Mouse (Mus musculus): Measurements from ENCODE around the gene Plekha4. TPM values are rescaled to one million over a fixed set of nuclear protein-coding genes. Genes with fewer than 3 reads are reported as not detected.

The Plekha4 gene
- polyA plus RNA-seq, 2 experiments from 2014 or later = 0.79 TPM; not detected in 1

DNA sequence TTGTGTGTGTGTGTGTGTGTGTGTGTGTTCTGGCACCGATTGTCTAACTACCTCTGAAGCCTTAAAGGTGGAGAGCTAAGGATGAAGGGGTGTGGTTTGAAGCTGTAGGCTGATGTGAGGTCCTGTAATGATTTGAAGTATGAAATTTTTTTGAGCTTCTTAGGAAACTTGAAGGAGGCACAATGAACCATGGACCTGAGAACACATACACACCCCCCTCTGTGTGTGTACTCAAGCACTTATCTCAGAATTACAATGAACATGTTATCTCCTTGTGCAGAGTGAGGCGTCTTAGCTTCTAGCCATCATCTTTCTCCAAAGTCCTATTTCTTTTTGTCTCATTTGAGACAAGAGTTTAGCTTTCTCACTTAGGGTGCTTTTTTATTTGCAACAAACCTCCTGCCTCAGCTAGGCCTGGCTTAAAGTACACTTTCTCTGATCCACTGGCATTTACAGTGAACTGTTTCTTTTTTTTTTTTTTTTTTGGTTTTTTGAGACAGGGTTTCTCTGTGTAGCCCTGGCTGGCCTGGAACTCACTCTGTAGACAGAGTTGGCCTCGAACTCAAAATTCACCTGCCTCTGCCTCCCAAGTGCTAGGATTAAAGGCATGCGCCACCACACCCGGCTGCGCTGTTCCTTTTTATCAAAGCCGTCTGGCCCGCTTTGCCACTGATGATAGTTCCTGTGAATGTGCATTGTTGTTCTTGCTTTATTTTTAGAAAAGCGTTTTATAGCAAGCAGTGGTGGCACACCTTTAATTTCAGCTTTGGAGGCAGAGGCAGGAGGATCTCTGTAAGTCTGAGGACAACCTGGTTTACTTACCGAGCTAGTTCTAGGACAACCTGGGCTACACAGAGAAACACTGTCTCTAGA is 42.7 kb downstream of the Plekha4 start:
- peak; percentile 4 for ATAC-seq

DNA sequence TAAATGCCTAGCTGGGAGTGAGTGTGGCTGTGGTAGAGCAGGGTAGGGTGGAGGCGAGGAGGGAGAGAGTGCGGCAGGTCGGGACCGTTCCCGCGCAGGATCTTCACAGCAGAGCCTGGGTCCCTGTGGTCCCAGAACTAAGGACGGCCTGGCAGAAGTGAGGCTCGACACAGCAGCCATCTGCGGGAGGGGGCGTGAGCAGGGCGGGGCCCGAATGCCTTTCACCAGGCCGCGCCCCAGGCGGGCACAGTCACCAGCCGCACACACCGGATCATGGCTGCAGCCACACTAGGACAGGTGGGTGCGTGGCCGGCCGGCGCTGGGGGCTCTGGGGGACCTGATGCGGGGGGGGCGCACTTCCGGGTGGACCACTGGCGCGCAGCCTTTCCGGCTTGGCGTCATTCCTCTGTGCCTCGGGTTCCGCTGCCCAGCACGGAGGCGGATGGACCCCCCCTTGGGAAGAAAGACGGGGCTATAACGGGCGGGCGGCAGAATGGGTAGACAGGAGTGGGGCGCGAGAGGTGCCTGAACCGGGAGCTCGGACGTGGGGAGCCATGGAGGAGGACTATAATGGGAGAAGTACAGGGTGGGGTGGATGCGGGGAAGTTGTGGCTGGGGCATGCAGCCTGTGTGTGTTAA is 44.1 kb downstream of the Plekha4 start, which contains the start of gene Bcat2:
TSS of gene Bcat2 (plus strand) at position 51 of the 639 bp plus-strand sequence.
- peak; percentile 51 for ATAC-seq

DNA sequence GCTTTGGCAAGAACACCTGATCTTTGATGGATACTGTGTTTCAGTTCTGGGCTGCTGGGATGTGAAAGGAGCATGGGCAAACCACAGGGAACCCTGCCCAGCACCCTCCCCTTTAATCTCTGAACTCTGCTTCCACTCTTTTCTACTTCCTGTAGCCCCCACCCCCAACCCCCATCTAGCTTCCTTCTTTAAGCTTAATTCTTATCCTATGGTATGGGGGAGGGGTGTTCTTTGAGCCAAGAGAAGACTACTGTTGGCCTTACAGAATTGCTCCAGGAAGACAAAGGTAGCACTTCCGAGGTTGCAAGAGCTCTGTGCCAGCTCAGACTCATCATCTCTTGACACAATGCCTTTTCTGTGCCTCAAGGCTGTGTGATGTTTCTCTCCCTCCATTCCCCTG is 45.8 kb downstream of the Plekha4 start:
- no peak for ATAC-seq

DNA sequence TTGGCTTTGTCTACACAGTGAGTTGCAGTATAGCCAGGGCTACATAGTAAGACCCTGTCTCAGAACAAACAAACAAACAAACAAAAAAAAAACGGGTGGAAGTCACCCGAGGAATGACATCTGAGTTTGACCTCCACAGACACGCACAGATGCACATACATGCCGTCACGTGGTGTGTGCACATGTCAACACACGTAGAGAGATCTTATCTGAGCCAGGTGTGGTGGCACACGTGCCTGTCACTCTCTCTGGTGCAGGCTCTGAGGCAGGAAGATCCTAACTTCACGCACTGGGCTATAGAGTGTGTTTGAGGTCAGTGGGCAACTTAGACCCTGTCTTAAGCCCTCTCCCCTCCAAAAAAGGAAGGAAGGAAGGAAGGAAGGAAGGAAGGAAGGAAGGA is 47.8 kb downstream of the Plekha4 start:
- no peak for ATAC-seq

DNA sequence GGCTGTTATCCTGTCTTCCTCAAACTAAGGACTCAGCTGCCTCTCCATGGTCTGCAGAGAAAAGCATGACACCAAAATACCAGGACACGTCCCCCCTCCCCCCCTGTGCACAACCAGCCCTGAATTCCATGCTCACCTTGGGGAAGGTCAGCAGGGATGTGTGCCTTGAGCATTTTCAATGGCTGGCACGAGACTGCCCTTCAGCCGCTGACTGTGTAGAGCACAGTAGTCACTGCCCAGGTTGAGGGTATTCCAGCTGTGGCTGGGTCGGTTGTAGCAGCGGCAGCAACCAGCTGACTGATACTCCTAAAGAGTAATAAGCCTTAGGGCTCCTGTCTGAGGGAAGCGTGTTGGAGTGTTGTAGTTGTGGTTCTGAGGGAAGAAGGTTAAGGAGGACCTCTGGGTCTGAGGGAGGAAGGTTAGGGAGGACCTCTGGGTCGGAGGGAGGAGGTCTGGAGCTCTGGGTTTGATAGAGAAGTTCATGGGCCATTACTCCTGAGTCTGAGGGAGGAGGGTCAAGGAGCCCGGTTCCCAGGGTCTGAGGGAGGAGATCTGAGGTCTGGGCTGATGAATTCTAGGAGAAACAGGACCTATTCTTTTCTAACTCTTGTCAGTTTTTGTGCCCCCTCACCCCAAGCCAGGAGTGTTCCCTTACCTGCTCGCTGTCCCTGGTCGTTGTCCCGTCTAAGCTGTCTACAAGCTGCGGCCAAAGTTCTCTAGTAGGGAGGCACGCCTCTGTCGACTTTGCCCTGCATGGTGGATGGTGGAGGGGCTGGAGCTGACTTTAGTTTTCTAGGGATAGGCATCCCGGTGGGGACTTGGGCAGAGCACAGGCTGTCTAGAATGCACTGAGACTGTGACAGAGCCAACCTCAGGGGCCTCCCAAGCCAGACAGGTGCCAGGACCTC is 48.6 kb downstream of the Plekha4 start:
- no peak for ATAC-seq

DNA sequence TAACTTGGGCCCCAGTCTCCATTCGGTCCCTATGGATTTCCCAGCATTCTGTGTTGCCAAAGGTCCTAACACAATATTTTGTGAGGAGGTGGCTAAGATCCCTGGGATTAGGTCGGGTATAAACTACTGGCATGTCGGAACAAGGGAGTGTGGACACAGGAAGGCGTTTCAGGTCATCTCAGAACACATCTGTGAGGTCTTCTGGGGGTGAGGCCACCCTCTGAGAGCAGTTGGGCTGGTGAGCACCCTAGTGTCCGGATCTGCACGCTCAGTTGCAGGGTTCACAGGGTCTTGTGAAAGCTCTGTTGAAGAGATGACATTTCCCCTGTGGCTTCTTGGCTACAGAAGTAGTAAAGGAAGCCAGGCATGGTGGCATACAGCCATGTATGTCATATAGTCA is 59.8 kb downstream of the Plekha4 start:
- ATAC-seq = no peak

DNA sequence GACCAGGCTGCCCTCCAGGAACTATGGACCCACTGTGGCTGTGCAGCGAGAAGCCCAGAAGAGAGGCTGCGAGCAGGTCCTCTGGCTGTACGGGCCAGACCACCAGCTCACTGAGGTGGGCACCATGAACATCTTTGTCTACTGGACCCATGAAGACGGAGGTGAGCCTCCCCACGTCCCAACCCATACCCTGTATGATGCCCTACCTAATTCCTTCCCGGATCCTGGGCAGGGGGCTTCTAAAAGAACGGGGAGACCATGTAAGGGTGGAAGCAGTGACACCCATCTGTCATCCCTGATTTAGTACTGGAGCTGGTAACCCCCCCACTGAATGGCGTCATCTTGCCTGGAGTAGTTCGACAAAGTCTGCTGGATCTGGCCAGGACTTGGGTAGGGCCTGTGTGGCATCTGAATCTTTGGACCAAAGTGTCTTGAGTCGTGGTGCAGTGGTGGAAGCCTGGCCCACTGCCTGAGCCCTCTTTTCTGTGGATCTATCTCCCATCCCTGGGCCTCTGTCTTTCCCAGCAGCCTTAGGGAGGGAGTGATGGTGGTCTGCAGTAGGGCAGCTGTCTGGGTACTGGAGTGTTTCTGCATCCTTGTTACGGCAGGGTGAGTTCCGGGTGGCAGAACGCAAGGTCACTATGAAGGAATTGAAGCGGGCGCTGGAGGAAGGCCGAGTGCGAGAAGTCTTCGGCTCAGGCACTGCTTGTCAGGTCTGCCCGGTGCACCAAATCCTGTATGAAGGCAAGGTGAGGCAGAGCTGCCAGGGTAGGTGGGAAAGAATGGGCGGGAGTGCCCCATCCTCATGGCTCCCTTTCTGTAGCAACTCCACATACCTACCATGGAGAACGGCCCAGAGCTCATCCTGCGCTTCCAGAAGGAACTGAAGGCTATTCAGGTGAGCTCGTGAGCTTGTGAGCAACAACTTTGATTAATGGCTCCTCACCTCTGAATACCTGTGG is 61.8 kb downstream of the Plekha4 start:
- ATAC-seq = no peak

DNA sequence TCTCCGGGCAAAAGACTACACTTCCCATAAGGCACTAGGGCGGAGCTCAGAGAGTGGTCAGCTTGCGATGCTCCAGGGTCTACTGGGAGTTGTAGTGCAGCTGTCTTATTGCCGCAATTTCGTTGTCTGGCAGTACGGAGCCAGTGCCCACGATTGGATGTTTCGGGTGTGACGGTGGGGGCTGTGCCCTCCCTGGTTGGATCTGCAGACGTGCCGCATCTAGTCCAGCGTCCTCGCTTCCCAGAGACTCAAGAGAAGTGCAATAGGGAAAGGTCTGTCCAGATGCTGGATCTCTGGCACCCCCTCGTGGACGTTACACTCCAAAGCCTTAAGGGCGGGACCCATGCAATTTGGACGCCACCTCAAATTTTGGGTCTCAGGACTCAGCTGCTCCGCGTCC is 63.0 kb downstream of the Plekha4 start:
- ATAC-seq = peak; percentile 45

DNA sequence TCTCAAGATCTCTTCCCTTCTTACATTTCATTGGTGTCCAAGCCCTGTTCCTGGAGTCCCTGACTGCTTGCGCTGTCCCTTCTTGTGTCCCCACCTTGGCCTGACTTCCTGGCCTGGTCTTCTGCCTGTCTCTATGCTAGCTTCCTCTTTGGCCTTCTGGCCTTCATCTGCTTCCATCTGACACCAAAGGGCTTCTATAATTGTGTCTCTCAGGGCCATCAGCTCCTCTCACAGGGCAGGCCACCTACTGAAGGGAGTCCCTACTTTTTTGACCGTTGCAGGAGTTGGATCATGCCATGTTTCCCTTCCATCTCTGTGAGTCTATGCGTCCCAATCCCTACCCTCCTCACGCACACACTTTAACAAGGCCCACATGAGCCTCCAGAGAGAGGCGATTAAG is 63.8 kb downstream of the Plekha4 start:
- ATAC-seq = no peak

DNA sequence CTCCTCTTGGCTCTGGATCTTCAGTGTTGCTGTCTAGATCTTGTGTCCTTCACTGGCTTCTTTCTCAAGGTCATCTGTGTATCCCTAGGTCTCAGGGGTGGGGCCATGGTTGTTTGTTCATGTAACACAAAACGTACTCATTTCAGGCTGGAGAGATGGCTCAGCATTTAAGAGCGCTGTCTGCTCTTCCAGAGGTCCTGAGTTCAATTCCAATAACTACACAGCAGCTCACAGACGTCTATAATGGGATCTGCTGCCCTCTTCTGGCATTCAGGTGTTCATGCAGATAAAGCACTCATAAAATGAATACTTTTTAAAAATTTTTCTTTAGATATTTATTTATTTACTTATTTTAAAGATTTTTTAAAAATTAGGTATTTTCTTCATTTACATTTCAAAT is 64.7 kb downstream of the Plekha4 start:
- ATAC-seq = no peak

DNA sequence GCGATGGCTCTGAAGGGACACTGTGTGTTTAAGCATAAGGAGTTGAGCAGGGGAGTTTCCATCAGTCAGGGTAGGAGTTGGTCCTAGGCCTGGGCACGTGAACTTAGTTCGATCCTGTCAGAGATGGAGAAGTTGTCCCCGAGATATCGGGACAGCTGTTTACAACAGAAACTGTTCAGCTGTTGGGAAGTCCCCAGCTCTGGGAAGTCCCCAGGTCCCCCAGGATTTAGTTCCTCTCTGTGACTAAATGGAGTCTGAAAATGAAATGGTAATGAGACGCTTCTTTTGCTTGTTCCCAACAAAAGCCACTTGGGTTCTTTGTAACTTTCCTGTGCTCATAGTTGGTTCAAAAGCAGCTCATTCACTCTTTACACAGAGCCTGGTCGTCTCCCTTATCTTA is 65.8 kb downstream of the Plekha4 start:
- ATAC-seq = peak; percentile 67

DNA sequence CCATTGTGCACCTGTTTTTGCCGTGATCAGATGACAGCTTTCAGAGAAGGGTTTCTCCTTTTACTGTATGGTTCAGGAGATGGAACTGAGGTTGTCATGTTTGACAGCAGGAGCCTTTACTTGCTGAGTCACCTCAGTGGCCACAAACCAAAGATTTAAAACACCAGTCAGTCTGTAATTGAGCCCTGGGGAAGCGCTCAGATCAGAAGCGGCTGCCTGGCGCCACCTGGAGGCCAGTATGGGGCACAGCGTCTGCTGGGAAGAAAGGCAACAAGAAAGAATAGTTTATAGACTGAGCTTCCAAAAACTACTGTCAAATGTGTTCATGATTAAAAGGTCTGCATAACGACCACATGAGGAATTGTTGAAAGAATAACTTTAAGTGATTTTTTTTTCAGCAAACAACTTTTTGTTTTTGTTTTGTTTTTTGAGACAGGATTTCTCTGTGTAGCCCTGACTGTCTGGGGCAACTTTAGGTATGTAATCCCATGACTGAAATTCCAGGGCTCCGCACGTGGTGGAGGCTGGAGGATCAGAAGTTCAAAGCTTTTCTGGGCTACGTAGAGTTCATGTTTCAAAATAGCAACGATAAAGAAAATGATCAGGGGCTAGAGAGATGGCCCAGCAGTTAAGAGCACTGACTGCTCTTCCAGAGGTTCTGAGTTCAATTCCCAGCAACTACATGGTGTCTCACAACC is 67.1 kb downstream of the Plekha4 start:
- ATAC-seq = peak; percentile 25

DNA sequence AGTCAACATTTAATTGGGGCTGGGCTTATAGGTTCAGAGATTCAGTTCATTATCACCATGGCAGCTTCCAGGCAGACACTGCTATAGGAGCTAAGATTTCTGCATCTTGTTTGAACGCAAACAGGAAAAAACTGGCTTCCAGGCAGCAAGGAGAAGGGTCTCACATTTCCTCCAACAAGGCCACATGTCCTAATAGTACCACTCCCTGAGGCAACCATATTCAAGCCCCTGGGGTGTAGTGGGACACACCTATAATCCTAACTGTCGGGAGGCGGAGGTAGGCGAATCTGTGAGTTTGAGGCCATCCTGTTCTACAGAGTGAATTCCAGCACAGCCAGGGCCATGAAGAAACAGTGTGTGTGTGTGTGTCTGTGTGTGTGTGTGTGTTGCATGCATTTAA is 69.0 kb downstream of the Plekha4 start:
- ATAC-seq = no peak

DNA sequence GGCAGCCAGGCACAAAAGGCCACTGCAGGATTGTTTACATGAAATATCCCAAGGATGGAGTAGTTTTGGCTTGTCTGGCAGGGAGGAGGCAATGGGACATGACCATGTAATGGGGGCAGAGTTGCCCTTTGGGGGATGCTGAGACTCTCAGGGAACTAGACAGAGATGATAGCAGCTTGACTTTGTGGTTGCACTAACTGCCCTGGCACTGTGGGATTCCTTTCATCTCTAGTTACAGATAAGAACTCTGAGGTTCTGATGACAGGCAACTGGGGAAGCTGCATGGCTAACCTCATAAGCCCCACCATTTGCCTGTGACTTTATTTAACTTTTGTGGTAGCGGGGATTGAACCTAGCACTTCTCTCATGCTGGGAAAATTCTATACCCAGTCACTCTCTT is 70.0 kb downstream of the Plekha4 start:
- ATAC-seq = no peak

DNA sequence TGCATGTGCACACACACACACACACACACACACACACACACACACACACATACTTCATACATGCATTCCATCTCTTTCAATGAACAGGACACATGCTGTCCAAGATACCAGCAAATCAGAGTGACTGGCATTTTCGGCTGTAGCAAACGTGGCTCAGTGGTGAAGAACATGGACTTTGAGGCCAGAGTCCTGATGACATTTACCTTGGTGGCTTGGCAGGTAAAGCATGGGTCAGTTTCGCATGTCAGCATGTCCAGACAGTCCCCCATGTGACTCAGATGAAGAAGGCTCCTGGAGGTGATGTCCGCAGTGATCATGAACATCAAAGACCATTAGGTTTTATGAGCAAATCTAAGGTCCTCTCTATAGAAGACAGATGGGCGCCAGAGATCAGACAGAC is 70.9 kb downstream of the Plekha4 start:
- no peak for ATAC-seq

DNA sequence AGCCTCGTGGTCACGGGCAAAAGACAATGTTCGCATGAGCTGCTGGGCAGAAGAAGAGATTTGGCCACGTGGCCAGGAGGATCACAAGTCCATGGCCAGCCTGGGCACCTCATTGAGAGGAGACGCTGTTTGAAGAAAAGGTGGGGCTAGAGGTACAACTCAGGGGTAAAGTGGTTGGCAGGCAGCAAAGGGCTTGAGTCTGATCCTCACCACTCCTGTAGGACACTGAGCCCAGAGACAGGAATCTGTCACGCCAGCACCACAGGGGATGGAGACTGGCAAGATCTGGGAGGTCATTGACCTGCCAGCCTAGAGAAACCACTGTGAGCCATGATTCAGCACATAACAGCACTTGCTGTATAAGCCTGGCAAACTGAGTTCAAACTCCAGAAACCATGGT is 71.4 kb downstream of the Plekha4 start:
- ATAC-seq = no peak

DNA sequence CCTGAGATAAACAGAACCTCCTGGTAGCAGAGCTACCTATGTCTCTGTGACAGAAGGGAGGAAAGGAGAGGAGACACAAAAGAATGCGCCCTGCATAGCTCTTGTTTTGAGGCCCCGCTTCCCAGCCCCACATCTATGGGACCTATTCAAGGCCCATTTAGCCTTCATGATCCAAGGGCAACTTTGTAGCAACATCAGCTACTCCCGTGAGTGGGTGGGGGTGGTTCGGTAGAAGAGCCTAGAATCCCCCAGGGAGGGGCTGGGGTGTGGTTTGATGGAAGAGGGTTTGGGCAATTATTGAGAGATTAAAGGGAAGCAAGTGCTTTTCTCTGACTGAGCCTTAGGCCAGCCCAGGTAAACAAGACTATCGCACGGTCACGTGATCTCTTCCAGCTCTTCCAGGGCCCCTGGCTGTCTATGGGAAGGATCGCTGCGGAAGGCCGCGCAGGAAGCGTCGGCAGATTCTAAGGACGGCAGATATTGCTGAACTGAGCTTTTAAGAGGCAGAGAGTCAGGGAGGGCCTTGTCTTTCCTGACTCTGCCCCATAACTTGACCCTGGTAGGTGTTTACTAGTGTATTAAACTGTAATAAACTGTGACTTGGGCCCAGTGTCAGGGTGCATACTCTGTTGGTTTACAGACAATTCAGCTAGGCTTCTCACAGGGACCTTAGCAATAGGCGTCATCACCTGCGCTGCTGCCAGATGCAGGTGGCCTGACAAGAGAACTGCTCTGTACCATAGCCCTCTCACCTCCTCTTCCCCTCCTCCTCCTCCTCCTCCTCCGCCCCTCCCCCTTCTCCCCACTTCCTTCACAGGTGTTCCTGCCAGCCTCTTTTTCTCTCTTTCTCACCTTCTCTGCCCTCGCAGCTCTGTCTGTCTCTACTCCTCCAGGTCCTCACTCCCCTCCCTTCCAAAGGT is 73.1 kb downstream of the Plekha4 start:
- no peak for ATAC-seq

Measured in activated CD4-positive, CD25-positive, alpha-beta regulatory T cell, adult 4 months (primary cell).